Mouse (Mus musculus): Measurements from ENCODE around the gene Pklr.

GRCm38 (mm10) chr3:89187690-89188477 lies 51.9 kb downstream of the Pklr start:
- TF ChIP-seq CTCF (conservative IDR thresholded peaks at IDR 0.05; ENCODE audit: low read length) (no peak), NANOG (IDR thresholded peaks at IDR 0.05; ENCODE audit: borderline replicate concordance, low read length) (no peak), POU5F1 (IDR thresholded peaks at IDR 0.05; ENCODE audit: borderline replicate concordance, low read length) (no peak)

All from E14TG2a.4 (cell line).